Mouse (Mus musculus) midbrain, postnatal 0 days (tissue): Measurements from ENCODE around the gene Vps26a. TPM values are rescaled to one million over a fixed set of nuclear protein-coding genes. Genes with fewer than 3 reads are reported as not detected.
"Not testable (repeated sequence)": the region's sequence is repeated elsewhere in the genome, so short reads cannot be mapped to it uniquely, and the experiment has no call there.

Experiments used
- ATAC-seq: fragments of 200-750 bp; cut with Nextera tagmentation; 2 replicates; pipeline ENCODE4 v1.8.0; 2017; ENCODE audit warnings: moderate number of reproducible peaks, mild to moderate bottlenecking, moderate TSS enrichment, moderate library complexity; ENCODE audit not compliant: low FRiP score
- DNase-seq: peaks from one replicate; pipeline ENCODE4 v3.0.0-alpha.2; 2015; ENCODE audit warnings: low spot score
- H3K27ac ChIP-seq: fragments of 300-500 bp; sonication (generic); 2 replicates; pipeline ENCODE4 v1.5.1; 2014; ENCODE audit warnings: low read depth, mild to moderate bottlenecking, low read length, mixed read lengths
- H3K27me3 ChIP-seq: fragments of 300-500 bp; sonication (generic); 2 replicates; pipeline ENCODE4 v1.6.1; 2014; ENCODE audit warnings: low read length, control low read depth, mixed read lengths; ENCODE audit not compliant: insufficient read depth
- H3K36me3 ChIP-seq: fragments of 300-500 bp; sonication (generic); 2 replicates; pipeline ENCODE4 v1.6.1; 2014; ENCODE audit warnings: low read length, control low read depth, mixed read lengths; ENCODE audit not compliant: insufficient read depth
- H3K4me1 ChIP-seq: fragments of 300-500 bp; sonication (generic); 2 replicates; pipeline ENCODE4 v1.6.1; 2014; ENCODE audit warnings: mild to moderate bottlenecking, control low read depth, antibody characterized with exemption, low read length, mixed read lengths; ENCODE audit not compliant: insufficient read depth
- H3K4me2 ChIP-seq: fragments of 300-500 bp; sonication (generic); 2 replicates; pipeline ENCODE4 v1.6.1; 2014; ENCODE audit warnings: low read depth, mild to moderate bottlenecking, low read length, mixed read lengths; ENCODE audit not compliant: poor library complexity, severe bottlenecking
- H3K4me3 ChIP-seq: fragments of 300-500 bp; sonication (generic); 2 replicates; pipeline ENCODE4 v1.5.1; 2014; ENCODE audit warnings: low read depth, mild to moderate bottlenecking, low read length, moderate library complexity
- H3K9ac ChIP-seq: fragments of 300-500 bp; sonication (generic); replicated peaks from 2 replicates; pipeline ENCODE4 v1.6.1; 2014; ENCODE audit warnings: mild to moderate bottlenecking, low read length, moderate library complexity, mixed read lengths; ENCODE audit not compliant: poor library complexity, severe bottlenecking
- H3K9me3 ChIP-seq: fragments of 300-500 bp; sonication (generic); 2 replicates; pipeline ENCODE4 v1.6.1; 2016; ENCODE audit warnings: low read length, control low read depth
- CTCF ChIP-seq: IDR thresholded peaks from 2 replicates; pipeline ENCODE4 v1.5.1; 2016; ENCODE audit warnings: antibody characterized with exemption, mild to moderate bottlenecking
- WGBS: fragments of 180-500 bp; shearing (Covaris S2); extraction: QIAGEN DNeasy Blood & Tissue Kit; methylation state at CpG from one replicate; pipeline ENCODE4 v1.1.7; 2014; 5-methylcytosine and 5-hydroxymethylcytosine counted together
- polyA plus RNA-seq: library from polyadenylated mRNA; unstranded; fragments of >200 nt; fragmentation: Nextera tagmentation; extraction: Ambion mirVana; gene quantifications from 2 replicates; pipeline ENCODE4 v1.2.1, GENCODE M21; 2015
- total RNA-seq: library from RNA; depleted of rRNA; stranded (reverse); fragments of >200 nt; gene quantifications from 2 replicates; pipeline ENCODE4 v1.2.3, GENCODE M21; 2014

Vps26a gene
- total and polyA plus RNA-seq, 2 experiments from 2014 or later, result 28.6 to 41.8 TPM

DNA sequence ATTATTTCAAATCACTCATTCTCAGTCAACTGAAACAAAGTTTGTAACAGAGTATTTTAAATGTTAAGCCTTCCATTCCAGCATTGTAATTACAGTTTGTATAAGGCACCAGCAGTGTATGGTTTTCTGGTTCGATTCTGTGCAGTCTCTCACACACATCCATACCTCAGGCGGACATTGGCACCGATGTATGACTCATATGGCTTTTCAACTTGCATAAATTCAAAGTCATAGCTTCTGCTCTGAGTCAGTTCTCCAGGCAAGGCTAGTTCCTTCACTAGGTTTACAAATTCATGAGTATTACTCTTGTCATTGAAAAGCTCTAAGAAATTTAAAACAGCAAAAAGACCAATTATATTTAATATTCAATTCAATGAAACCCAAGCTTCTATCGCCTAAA lies 16.9 kb downstream of the Vps26a start:
- no peak for ATAC-seq
- whole genome bisulfite sequencing, result 93% methylated on average over 4 of the region's 4 CpGs
- no peak for TF ChIP-seq CTCF

DNA sequence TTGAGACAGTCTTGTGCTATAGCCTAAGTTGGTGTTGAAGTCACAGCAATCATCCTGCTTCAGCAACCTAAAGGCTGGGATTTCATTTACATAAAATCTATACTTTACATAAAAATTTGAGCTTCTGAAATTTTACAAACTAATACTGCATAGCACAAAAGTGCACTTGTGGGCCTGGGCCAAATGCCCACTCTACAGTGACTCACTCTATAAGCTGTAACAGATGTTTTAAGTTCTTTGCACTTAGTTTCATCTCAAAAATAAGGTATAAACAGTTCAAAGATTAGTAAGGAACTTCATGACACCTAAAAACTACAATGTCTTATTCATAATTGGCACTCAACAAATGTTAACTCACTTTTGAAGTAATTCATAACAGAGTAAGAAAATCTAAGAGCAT lies 25.3 kb downstream of the Vps26a start:
- no peak overlapping the region for H3K4me2 ChIP-seq
- H3K9me3 ChIP-seq, result no peaks in the 10 kb centered on the region
- H3K4me1 ChIP-seq, result no peaks in the 10 kb centered on the region
- no peak overlapping the region for H3K27ac ChIP-seq
- DNase-seq (no peak), ATAC-seq (no peak)
- no peak overlapping the region for H3K9ac ChIP-seq
- TF ChIP-seq CTCF, result no peak
- no peak overlapping the region for H3K4me3 ChIP-seq
- no peaks in the 10 kb centered on the region for H3K27me3 ChIP-seq
- peaks cover 20% of the 10 kb centered on the region; the same call in 1 of the 2 replicates for H3K36me3 ChIP-seq

More for the DNA sequence above, 16.9 kb downstream of the Vps26a start:
- H3K9me3 ChIP-seq, result no peaks in the 10 kb centered on the region
- no peak for DNase-seq
- no peak overlapping the region for H3K4me2 ChIP-seq
- no peak overlapping the region for H3K9ac ChIP-seq
- H3K27ac ChIP-seq, result no peak overlapping the region
- no peaks in the 10 kb centered on the region for H3K4me1 ChIP-seq
- no peak overlapping the region for H3K4me3 ChIP-seq
- no peaks in the 10 kb centered on the region for H3K27me3 ChIP-seq
- H3K36me3 ChIP-seq, result no peaks in the 10 kb centered on the region; the same call in 1 of the 2 replicates

DNA sequence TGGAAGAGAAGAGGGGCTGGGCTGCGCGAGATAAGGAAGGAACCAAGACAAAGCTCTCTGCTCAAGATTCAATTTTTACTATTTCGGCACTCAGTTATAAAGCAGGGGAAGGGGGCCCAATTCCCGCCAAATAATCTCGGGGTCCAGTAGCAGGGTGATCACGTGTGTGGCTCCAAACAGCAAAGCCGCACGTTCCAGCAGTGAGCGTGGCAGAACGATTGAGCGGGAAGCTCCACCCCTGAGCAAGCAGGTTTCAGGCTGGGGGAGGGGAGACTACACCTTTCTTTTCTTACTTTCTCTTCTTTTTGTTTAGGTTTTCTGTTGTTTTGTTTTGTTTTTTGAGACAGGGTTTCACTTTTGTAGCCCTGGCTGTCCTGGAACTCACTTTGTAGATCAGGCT lies 34.6 kb downstream of the Vps26a start:
- peaks cover 10% of the 10 kb centered on the region for H3K36me3 ChIP-seq
- 75% methylated on average over 11 of the region's 11 CpGs for WGBS
- not testable (repeated sequence) for H3K4me2 ChIP-seq, H3K9me3 ChIP-seq, H3K9ac ChIP-seq, H3K27me3 ChIP-seq, DNase-seq, H3K4me1 ChIP-seq, H3K27ac ChIP-seq, ATAC-seq, H3K4me3 ChIP-seq

- 0 out of 2 replicates have a peak overlapping the region, but pooled peaks have one; percentile 98 for H3K9ac ChIP-seq
- TF ChIP-seq CTCF, result no peak
- no peak for ATAC-seq
- H3K4me2 ChIP-seq, result peak overlapping the region; percentile 66
- peak overlapping the region; percentile 93 for H3K27ac ChIP-seq
- H3K4me3 ChIP-seq, result peak overlapping the region; percentile 94
- 43% methylated on average over 18 of the region's 18 CpGs for WGBS
- no peaks in the 10 kb centered on the region for H3K27me3 ChIP-seq
- H3K9me3 ChIP-seq, result no peaks in the 10 kb centered on the region
- peaks cover 8% of the 10 kb centered on the region; the same call in 1 of the 2 replicates for H3K4me1 ChIP-seq
- peaks cover 19% of the 10 kb centered on the region for H3K36me3 ChIP-seq
- DNase-seq, result no peak
These were observed 36.3 kb downstream of the Vps26a start for GRCm38 (mm10) chr10:62450280-62450640.

DNA sequence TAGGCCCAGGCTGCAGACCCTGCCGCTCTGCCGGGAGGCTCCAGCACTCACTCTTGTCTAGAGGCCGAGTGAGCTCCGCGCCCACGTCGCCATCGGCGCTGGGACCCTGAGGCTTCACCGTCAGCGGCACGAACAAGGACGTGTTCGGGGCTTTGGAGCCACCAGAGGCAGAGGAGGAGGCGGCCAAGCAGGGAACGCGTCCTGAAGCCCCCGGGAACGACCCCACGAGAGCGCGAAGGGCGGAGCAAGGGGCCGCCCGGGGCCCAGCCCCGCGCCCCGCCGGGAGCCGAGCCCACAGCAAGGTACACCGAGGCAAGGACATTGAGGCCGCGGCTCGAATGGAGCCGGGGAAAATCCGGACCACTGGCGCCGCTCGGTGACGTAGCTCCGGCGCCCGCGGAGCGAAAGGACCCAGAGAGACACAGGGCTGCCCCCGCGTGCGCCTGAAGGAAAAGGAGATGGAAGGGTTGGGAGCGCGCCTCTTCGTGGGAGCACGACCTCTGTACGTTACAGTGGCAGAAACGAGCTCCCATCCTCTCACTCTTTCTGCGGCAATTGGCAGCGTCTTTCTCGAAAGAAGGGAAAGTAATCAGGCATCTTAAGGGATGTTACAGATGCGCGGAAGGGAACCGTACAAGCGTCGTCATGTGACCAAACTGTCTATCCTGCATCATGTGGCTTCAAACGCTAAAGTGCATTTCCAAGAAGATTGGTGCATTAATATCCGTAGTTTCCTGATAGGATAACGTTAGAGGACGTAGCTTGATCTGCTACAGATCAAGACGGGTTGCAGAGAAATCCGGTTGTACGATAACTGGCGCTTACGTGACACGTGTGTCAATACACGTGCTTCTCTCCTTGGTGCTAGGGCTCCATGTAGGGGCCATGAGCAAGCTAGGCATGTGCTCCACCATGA lies 37.0 kb downstream of the Vps26a start, which contains the start of the genes 4930507D05Rik and Supv3l1:
4930507D05Rik (plus strand) TSS at position 126 of the 916 bp plus-strand sequence.
Supv3l1 (minus strand) TSS at position 375 of the 916 bp plus-strand sequence.
- TF ChIP-seq CTCF, result no peak
- DNase-seq (peak; percentile 95), ATAC-seq (peak; percentile 95)
- under 1% methylated on average over 73 of the region's 73 CpGs for WGBS
- Histone ChIP-seq H3K4me1 (peaks cover 8% of the 10 kb centered on the region; the same call in 1 of the 2 replicates), H3K27ac (peak within 1 kb of the TSS; percentile 93), H3K4me2 (peak within 1 kb of the TSS; percentile 66), H3K27me3 (no peaks in the 10 kb centered on the region), H3K36me3 (peaks cover 25% of the 10 kb centered on the region), H3K9me3 (no peaks in the 10 kb centered on the region), H3K4me3 (peak within 1 kb of the TSS; percentile 94), H3K9ac (peak within 1 kb of the TSS; percentile 98)

DNA sequence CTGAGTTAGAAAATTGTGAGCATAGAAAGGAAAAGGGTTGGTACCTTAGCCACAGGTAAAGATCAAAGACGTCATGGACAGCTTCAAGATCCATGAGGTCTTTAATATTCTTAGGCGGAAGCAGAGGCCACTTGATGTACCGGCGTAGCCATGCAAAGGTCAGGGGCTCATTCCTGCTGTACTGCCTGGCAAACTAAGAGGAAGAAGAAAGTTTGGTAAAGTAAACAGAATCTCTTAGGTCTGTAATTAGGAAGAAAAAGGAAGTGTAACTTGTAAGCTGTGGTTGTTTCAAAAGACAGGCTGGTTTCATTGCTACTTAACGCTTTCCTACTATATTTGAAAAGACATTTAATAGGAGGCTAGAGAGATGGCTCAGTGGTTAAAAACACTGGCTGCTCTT lies 56.2 kb downstream of the Vps26a start:
- Histone ChIP-seq H3K27ac (no peak overlapping the region), H3K9me3 (no peaks in the 10 kb centered on the region), H3K4me1 (no peaks in the 10 kb centered on the region), H3K9ac (no peak overlapping the region), H3K4me3 (no peak overlapping the region), H3K36me3 (peaks cover 52% of the 10 kb centered on the region), H3K27me3 (no peaks in the 10 kb centered on the region), H3K4me2 (no peak overlapping the region)
- no peak for TF ChIP-seq CTCF
- ATAC-seq (no peak), DNase-seq (no peak)
- 95% methylated on average over 5 of the region's 5 CpGs for WGBS
